19 mouse cellular contexts compared by ENCODE assay signal in genomic region chr1:191947796-191948195, GRCm38 (mm10). TPM values are rescaled to one million over a fixed set of nuclear protein-coding genes. Genes with fewer than 3 reads are reported as not detected.
"Had no signal": no experiment of that assay in that cellular context is flagged by ENCODE, and none has a peak within 500 bp of the region (broad histone marks: within the 10 kb centered on the region; RNA-seq: fewer than 3 reads in every experiment).

No protein-coding gene starts in this region.

- H3K4me3 ChIP-seq: limb, embryonic 12.5 days; limb, embryonic 15.5 days; midbrain, embryonic 13.5 days; stomach, embryonic 15.5 days had no signal

- H3K4me1 ChIP-seq: limb, embryonic 12.5 days; limb, embryonic 15.5 days; midbrain, embryonic 13.5 days had no signal

- H3K9me3 ChIP-seq: limb, embryonic 12.5 days; limb, embryonic 15.5 days; midbrain, embryonic 13.5 days; stomach, embryonic 15.5 days had no signal

- H3K27me3 ChIP-seq: limb, embryonic 12.5 days; limb, embryonic 15.5 days; midbrain, embryonic 13.5 days; stomach, embryonic 15.5 days had no signal

- H3K4me2 ChIP-seq: limb, embryonic 12.5 days; limb, embryonic 15.5 days; liver, embryonic 11.5 days; lung, embryonic 14.5 days; midbrain, embryonic 13.5 days; stomach, embryonic 15.5 days had no signal

- H3K27ac ChIP-seq: limb, embryonic 12.5 days; limb, embryonic 15.5 days; liver, embryonic 14.5 days; midbrain, embryonic 13.5 days; stomach, embryonic 15.5 days had no signal

- DNase-seq: kidney, adult 11 months; kidney, adult 9 months; kidney, postnatal 14 days; kidney, postnatal 4 days; left cerebral cortex, postnatal 4 days; liver, postnatal 0 days; lung, embryonic 14.5 days; lung, postnatal 10 days; lung, postnatal 4 days; right cerebral cortex, postnatal 25 days; spleen, adult 18-20 months; thymus, postnatal 25 days had no signal

- ATAC-seq: liver, postnatal 0 days; midbrain, embryonic 13.5 days had no signal

- H3K36me3 ChIP-seq: limb, embryonic 12.5 days; limb, embryonic 15.5 days; midbrain, embryonic 13.5 days; stomach, embryonic 15.5 days had no signal

- H3K9ac ChIP-seq: limb, embryonic 12.5 days; limb, embryonic 15.5 days; liver, embryonic 14.5 days; liver, postnatal 0 days; lung, embryonic 14.5 days; midbrain, embryonic 13.5 days; stomach, embryonic 15.5 days had no signal

RNA-seq across cellular contexts. Expression of gene Rd3, which starts 29.4 kb away (rescaled TPM):
- total RNA-seq: megakaryocyte progenitor cell, adult 5-6 weeks had no signal
